Mouse (Mus musculus): ENCODE data around the gene Acer2. TPM values are rescaled to one million over a fixed set of nuclear protein-coding genes. Genes with fewer than 3 reads are reported as not detected.
A peak's percentile ranks its signal among the peaks of the same experiment; 100 is the strongest.

Acer2 gene
- polyA plus RNA-seq, 1 experiment = 20.8 TPM

- Histone ChIP-seq H3K9ac (ENCODE audit: low read depth, poor library complexity, severe bottlenecking) (peak overlapping the region; percentile 79), H3K9me3 (replicated peaks; ENCODE audit: control insufficient read depth, insufficient read depth, low read length, poor library complexity, severe bottlenecking) (no peaks in the 10 kb centered on the region), H3K36me3 (ENCODE audit: control insufficient read depth, insufficient read depth, low read length, poor library complexity, severe bottlenecking) (peaks cover 16% of the 10 kb centered on the region), H3K27ac (ENCODE audit: insufficient read depth, low read length) (peak overlapping the region; percentile 51; the same call in 1 of the 2 replicates), H3K4me3 (ENCODE audit: low read depth, low read length) (peak overlapping the region; percentile 79), H3K27me3 (ENCODE audit: control insufficient read depth, insufficient read depth, low read length, poor library complexity, severe bottlenecking) (no peaks in the 10 kb centered on the region), H3K4me1 (ENCODE audit: control insufficient read depth, insufficient read depth, low read length) (no peaks in the 10 kb centered on the region)
- no peak for TF ChIP-seq EP300 (IDR thresholded peaks at IDR 0.05; ENCODE audit: insufficient read depth, low read depth, low read length)
- no peak for TF ChIP-seq POLR2A (IDR thresholded peaks at IDR 0.05; ENCODE audit: insufficient read depth, low read length)
- TF ChIP-seq CTCF (IDR thresholded peaks at IDR 0.05; ENCODE audit: low read depth, low read length) = no peak
These were observed 56.6 kb downstream of the Acer2 start for GRCm38 (mm10) chr4:86930636-86931456.

GRCm38 (mm10) chr4:86933026-86933425 is 58.8 kb downstream of the Acer2 start:
- no peak for TF ChIP-seq POLR2A (IDR thresholded peaks at IDR 0.05; ENCODE audit: insufficient read depth, low read length)
- no peak for TF ChIP-seq EP300 (IDR thresholded peaks at IDR 0.05; ENCODE audit: insufficient read depth, low read depth, low read length)
- peak; percentile 71 for TF ChIP-seq CTCF (IDR thresholded peaks at IDR 0.05; ENCODE audit: low read depth, low read length)
- no peaks in the 10 kb centered on the region for H3K4me1 ChIP-seq (ENCODE audit: control insufficient read depth, insufficient read depth, low read length)
- no peak overlapping the region for H3K27ac ChIP-seq (ENCODE audit: insufficient read depth, low read length)
- H3K27me3 ChIP-seq (ENCODE audit: control insufficient read depth, insufficient read depth, low read length, poor library complexity, severe bottlenecking) = no peaks in the 10 kb centered on the region
- no peaks in the 10 kb centered on the region for H3K9me3 ChIP-seq (replicated peaks; ENCODE audit: control insufficient read depth, insufficient read depth, low read length, poor library complexity, severe bottlenecking)
- no peak overlapping the region for H3K4me3 ChIP-seq (ENCODE audit: low read depth, low read length)
- no peak overlapping the region for H3K9ac ChIP-seq (ENCODE audit: low read depth, poor library complexity, severe bottlenecking)
- peaks cover 16% of the 10 kb centered on the region for H3K36me3 ChIP-seq (ENCODE audit: control insufficient read depth, insufficient read depth, low read length, poor library complexity, severe bottlenecking)

GRCm38 (mm10) chr4:86936217-86936616 is 62.0 kb downstream of the Acer2 start:
- TF ChIP-seq POLR2A (IDR thresholded peaks at IDR 0.05; ENCODE audit: insufficient read depth, low read length) (no peak), EP300 (IDR thresholded peaks at IDR 0.05; ENCODE audit: insufficient read depth, low read depth, low read length) (no peak), CTCF (IDR thresholded peaks at IDR 0.05; ENCODE audit: low read depth, low read length) (no peak)
- Histone ChIP-seq H3K27me3 (ENCODE audit: control insufficient read depth, insufficient read depth, low read length, poor library complexity, severe bottlenecking) (no peaks in the 10 kb centered on the region), H3K9me3 (replicated peaks; ENCODE audit: control insufficient read depth, insufficient read depth, low read length, poor library complexity, severe bottlenecking) (no peaks in the 10 kb centered on the region), H3K36me3 (ENCODE audit: control insufficient read depth, insufficient read depth, low read length, poor library complexity, severe bottlenecking) (peaks cover 16% of the 10 kb centered on the region), H3K27ac (ENCODE audit: insufficient read depth, low read length) (no peak overlapping the region), H3K9ac (ENCODE audit: low read depth, poor library complexity, severe bottlenecking) (no peak overlapping the region), H3K4me3 (ENCODE audit: low read depth, low read length) (no peak overlapping the region), H3K4me1 (ENCODE audit: control insufficient read depth, insufficient read depth, low read length) (no peaks in the 10 kb centered on the region)

- Histone ChIP-seq H3K27ac (ENCODE audit: insufficient read depth, low read length) (no peak overlapping the region), H3K9me3 (replicated peaks; ENCODE audit: control insufficient read depth, insufficient read depth, low read length, poor library complexity, severe bottlenecking) (no peaks in the 10 kb centered on the region), H3K4me3 (ENCODE audit: low read depth, low read length) (no peak overlapping the region), H3K36me3 (ENCODE audit: control insufficient read depth, insufficient read depth, low read length, poor library complexity, severe bottlenecking) (peaks cover 16% of the 10 kb centered on the region), H3K9ac (ENCODE audit: low read depth, poor library complexity, severe bottlenecking) (no peak overlapping the region), H3K4me1 (ENCODE audit: control insufficient read depth, insufficient read depth, low read length) (no peaks in the 10 kb centered on the region), H3K27me3 (ENCODE audit: control insufficient read depth, insufficient read depth, low read length, poor library complexity, severe bottlenecking) (no peaks in the 10 kb centered on the region)
- no peak for TF ChIP-seq CTCF (IDR thresholded peaks at IDR 0.05; ENCODE audit: low read depth, low read length)
These were observed 62.5 kb downstream of the Acer2 start for GRCm38 (mm10) chr4:86936706-86937105.

GRCm38 (mm10) chr4:86942656-86943055 is 68.5 kb downstream of the Acer2 start:
- Histone ChIP-seq H3K4me3 (ENCODE audit: low read depth, low read length) (peak overlapping the region; percentile 64), H3K9me3 (replicated peaks; ENCODE audit: control insufficient read depth, insufficient read depth, low read length, poor library complexity, severe bottlenecking) (no peaks in the 10 kb centered on the region), H3K4me1 (ENCODE audit: control insufficient read depth, insufficient read depth, low read length) (no peaks in the 10 kb centered on the region), H3K36me3 (ENCODE audit: control insufficient read depth, insufficient read depth, low read length, poor library complexity, severe bottlenecking) (no peaks in the 10 kb centered on the region), H3K9ac (ENCODE audit: low read depth, poor library complexity, severe bottlenecking) (0 out of 2 replicates have a peak overlapping the region, but pooled peaks have one; percentile 18), H3K27ac (ENCODE audit: insufficient read depth, low read length) (no peak overlapping the region), H3K27me3 (ENCODE audit: control insufficient read depth, insufficient read depth, low read length, poor library complexity, severe bottlenecking) (no peaks in the 10 kb centered on the region)
- no peak for TF ChIP-seq EP300 (IDR thresholded peaks at IDR 0.05; ENCODE audit: insufficient read depth, low read depth, low read length)
- TF ChIP-seq CTCF (IDR thresholded peaks at IDR 0.05; ENCODE audit: low read depth, low read length) = no peak
- no peak for TF ChIP-seq POLR2A (IDR thresholded peaks at IDR 0.05; ENCODE audit: insufficient read depth, low read length)

- no peaks in the 10 kb centered on the region for H3K4me1 ChIP-seq (ENCODE audit: control insufficient read depth, insufficient read depth, low read length)
- no peaks in the 10 kb centered on the region for H3K36me3 ChIP-seq (ENCODE audit: control insufficient read depth, insufficient read depth, low read length, poor library complexity, severe bottlenecking)
- H3K4me3 ChIP-seq (ENCODE audit: low read depth, low read length) = no peak overlapping the region
- H3K27ac ChIP-seq (ENCODE audit: insufficient read depth, low read length) = no peak overlapping the region
- 0 out of 2 replicates have a peak overlapping the region, but pooled peaks have one; percentile 18 for H3K9ac ChIP-seq (ENCODE audit: low read depth, poor library complexity, severe bottlenecking)
- TF ChIP-seq POLR2A (IDR thresholded peaks at IDR 0.05; ENCODE audit: insufficient read depth, low read length) (no peak), CTCF (IDR thresholded peaks at IDR 0.05; ENCODE audit: low read depth, low read length) (no peak), EP300 (IDR thresholded peaks at IDR 0.05; ENCODE audit: insufficient read depth, low read depth, low read length) (no peak)
- H3K9me3 ChIP-seq (replicated peaks; ENCODE audit: control insufficient read depth, insufficient read depth, low read length, poor library complexity, severe bottlenecking) = no peaks in the 10 kb centered on the region
- H3K27me3 ChIP-seq (ENCODE audit: control insufficient read depth, insufficient read depth, low read length, poor library complexity, severe bottlenecking) = no peaks in the 10 kb centered on the region
These were observed 69.1 kb downstream of the Acer2 start for GRCm38 (mm10) chr4:86943296-86943695.
